Mouse (Mus musculus): ENCODE results near the gene Slc25a1.
"Not testable (repeated sequence)": the region's sequence is repeated elsewhere in the genome, so short reads cannot be mapped to it uniquely, and the experiment has no call there.

The Slc25a1 gene

GRCm38 (mm10) chr16:17928087-17928580, at the start of gene Slc25a1:
Gene Slc25a1 (minus strand): TSS chr16:17928219.
- DNase-seq (ENCODE audit: extremely low spot score, low read depth, low spot score) = peak; percentile 24

- DNase-seq (ENCODE audit: extremely low spot score, low read depth, low spot score) = no peak
Measured at GRCm38 (mm10) chr16:17971853-17972252, 43.8 kb upstream of the Slc25a1 start.

- DNase-seq (ENCODE audit: extremely low spot score, low read depth, low spot score) = no peak
Measured at GRCm38 (mm10) chr16:17962091-17962490, 34.1 kb upstream of the Slc25a1 start.

GRCm38 (mm10) chr16:17956052-17956638, 28.1 kb upstream of the Slc25a1 start:
- not testable (repeated sequence) for DNase-seq (ENCODE audit: extremely low spot score, low read depth, low spot score)

- DNase-seq (ENCODE audit: extremely low spot score, low read depth, low spot score) = no peak
Measured at GRCm38 (mm10) chr16:17951618-17952017, 23.6 kb upstream of the Slc25a1 start.

- DNase-seq (ENCODE audit: extremely low spot score, low read depth, low spot score) = no peak
Measured at GRCm38 (mm10) chr16:17950068-17950467, 22.0 kb upstream of the Slc25a1 start.

- DNase-seq (ENCODE audit: extremely low spot score, low read depth, low spot score) = no peak
Measured at GRCm38 (mm10) chr16:17949421-17949877, 21.4 kb upstream of the Slc25a1 start.

GRCm38 (mm10) chr16:17945081-17945831, 17.2 kb upstream of the Slc25a1 start:
- DNase-seq (ENCODE audit: extremely low spot score, low read depth, low spot score) = no peak

GRCm38 (mm10) chr16:17943466-17943865, 15.4 kb upstream of the Slc25a1 start:
- no peak for DNase-seq (ENCODE audit: extremely low spot score, low read depth, low spot score)

- DNase-seq (ENCODE audit: extremely low spot score, low read depth, low spot score) = no peak
Measured at GRCm38 (mm10) chr16:17939255-17939751, 11.3 kb upstream of the Slc25a1 start.

GRCm38 (mm10) chr16:17938821-17939220, 10.8 kb upstream of the Slc25a1 start:
- no peak for DNase-seq (ENCODE audit: extremely low spot score, low read depth, low spot score)

- no peak for DNase-seq (ENCODE audit: extremely low spot score, low read depth, low spot score)
Measured at GRCm38 (mm10) chr16:17938187-17938586, 10.2 kb upstream of the Slc25a1 start.

- no peak for DNase-seq (ENCODE audit: extremely low spot score, low read depth, low spot score)
Measured at GRCm38 (mm10) chr16:17936776-17937175, 8.8 kb upstream of the Slc25a1 start.

- no peak for DNase-seq (ENCODE audit: extremely low spot score, low read depth, low spot score)
Measured at GRCm38 (mm10) chr16:17934445-17934910, 6.5 kb upstream of the Slc25a1 start.

GRCm38 (mm10) chr16:17933594-17934444, 5.8 kb upstream of the Slc25a1 start:
- no peak for DNase-seq (ENCODE audit: extremely low spot score, low read depth, low spot score)

GRCm38 (mm10) chr16:17931906-17932460, 4.0 kb upstream of the Slc25a1 start:
- no peak for DNase-seq (ENCODE audit: extremely low spot score, low read depth, low spot score)

GRCm38 (mm10) chr16:17929631-17930030, 1.6 kb upstream of the Slc25a1 start:
- DNase-seq (ENCODE audit: extremely low spot score, low read depth, low spot score) = no peak

- DNase-seq (ENCODE audit: extremely low spot score, low read depth, low spot score) = no peak
Measured at GRCm38 (mm10) chr16:17929211-17929610, 1.2 kb upstream of the Slc25a1 start.

GRCm38 (mm10) chr16:17928627-17929104, 647 bp upstream of the Slc25a1 start:
- peak; percentile 53 for DNase-seq (ENCODE audit: extremely low spot score, low read depth, low spot score)

- DNase-seq (ENCODE audit: extremely low spot score, low read depth, low spot score) = no peak
Measured at GRCm38 (mm10) chr16:17927351-17928082, 502 bp downstream of the Slc25a1 start.
